Mouse (Mus musculus) stomach, postnatal 0 days (tissue): ENCODE results near the gene Ppfia1. TPM values are rescaled to one million over a fixed set of nuclear protein-coding genes. Genes with fewer than 3 reads are reported as not detected.

Experiments
- ATAC-seq: fragments of 200-750 bp; cut with Nextera tagmentation; 2 replicates; pipeline ENCODE4 v1.8.0; 2017; ENCODE audit not compliant: low FRiP score, low TSS enrichment
- DNase-seq: peaks from one replicate; pipeline ENCODE4 v3.0.0-alpha.2; 2016; ENCODE audit warnings: low spot score
- H3K27ac ChIP-seq: fragments of 300-500 bp; sonication (generic); replicated peaks from 2 replicates; pipeline ENCODE4 v1.5.1; 2014; ENCODE audit warnings: mild to moderate bottlenecking, control low read depth
- H3K27me3 ChIP-seq: fragments of 300-500 bp; sonication (generic); 2 replicates; pipeline ENCODE4 v1.6.1; 2014; ENCODE audit warnings: low read length; ENCODE audit not compliant: control insufficient read depth, insufficient read depth
- H3K36me3 ChIP-seq: fragments of 300-500 bp; sonication (generic); 2 replicates; pipeline ENCODE4 v1.6.1; 2014; ENCODE audit warnings: low read length, mixed read lengths; ENCODE audit not compliant: control insufficient read depth, insufficient read depth
- H3K4me1 ChIP-seq: fragments of 300-500 bp; sonication (generic); replicated peaks from 2 replicates; pipeline ENCODE4 v1.6.1; 2014; ENCODE audit warnings: antibody characterized with exemption; ENCODE audit not compliant: control insufficient read depth, insufficient read depth
- H3K4me2 ChIP-seq: fragments of 300-500 bp; sonication (generic); replicated peaks from 2 replicates; pipeline ENCODE4 v1.6.1; 2014; ENCODE audit warnings: low read depth, mild to moderate bottlenecking, control low read depth, moderate library complexity
- H3K4me3 ChIP-seq: fragments of 300-500 bp; sonication (generic); 2 replicates; pipeline ENCODE4 v1.5.1; 2014; ENCODE audit warnings: low read depth, low read length, control low read depth
- H3K9ac ChIP-seq: fragments of 300-500 bp; sonication (generic); 2 replicates; pipeline ENCODE4 v1.6.1; 2014; ENCODE audit warnings: mild to moderate bottlenecking, low read length, control low read depth, mixed read lengths
- H3K9me3 ChIP-seq: fragments of 300-500 bp; sonication (generic); 2 replicates; pipeline ENCODE4 v1.6.1; 2016; ENCODE audit warnings: low read length; ENCODE audit not compliant: control insufficient read depth
- CTCF ChIP-seq: IDR thresholded peaks from 2 replicates; pipeline ENCODE4 v1.5.1; 2016; ENCODE audit warnings: antibody characterized with exemption, low read depth, mild to moderate bottlenecking, moderate library complexity
- EP300 ChIP-seq: optimal IDR thresholded peaks from 2 replicates; pipeline ENCODE3; 2016; ENCODE audit warnings: antibody characterized with exemption
- WGBS: fragments of 180-500 bp; shearing (Covaris S2); extraction: QIAGEN DNeasy Blood & Tissue Kit; methylation state at CpG from one replicate; pipeline ENCODE4 v1.1.7; 2014; 5-methylcytosine and 5-hydroxymethylcytosine counted together
- polyA plus RNA-seq: library from polyadenylated mRNA; unstranded; fragments of >200 nt; fragmentation: Nextera tagmentation; extraction: Ambion mirVana; gene quantifications from 2 replicates; pipeline ENCODE4 v1.2.1, GENCODE M21; 2015

Gene Ppfia1
- 15.2 and 16.1 TPM in 2 replicates for polyA plus RNA-seq

DNA sequence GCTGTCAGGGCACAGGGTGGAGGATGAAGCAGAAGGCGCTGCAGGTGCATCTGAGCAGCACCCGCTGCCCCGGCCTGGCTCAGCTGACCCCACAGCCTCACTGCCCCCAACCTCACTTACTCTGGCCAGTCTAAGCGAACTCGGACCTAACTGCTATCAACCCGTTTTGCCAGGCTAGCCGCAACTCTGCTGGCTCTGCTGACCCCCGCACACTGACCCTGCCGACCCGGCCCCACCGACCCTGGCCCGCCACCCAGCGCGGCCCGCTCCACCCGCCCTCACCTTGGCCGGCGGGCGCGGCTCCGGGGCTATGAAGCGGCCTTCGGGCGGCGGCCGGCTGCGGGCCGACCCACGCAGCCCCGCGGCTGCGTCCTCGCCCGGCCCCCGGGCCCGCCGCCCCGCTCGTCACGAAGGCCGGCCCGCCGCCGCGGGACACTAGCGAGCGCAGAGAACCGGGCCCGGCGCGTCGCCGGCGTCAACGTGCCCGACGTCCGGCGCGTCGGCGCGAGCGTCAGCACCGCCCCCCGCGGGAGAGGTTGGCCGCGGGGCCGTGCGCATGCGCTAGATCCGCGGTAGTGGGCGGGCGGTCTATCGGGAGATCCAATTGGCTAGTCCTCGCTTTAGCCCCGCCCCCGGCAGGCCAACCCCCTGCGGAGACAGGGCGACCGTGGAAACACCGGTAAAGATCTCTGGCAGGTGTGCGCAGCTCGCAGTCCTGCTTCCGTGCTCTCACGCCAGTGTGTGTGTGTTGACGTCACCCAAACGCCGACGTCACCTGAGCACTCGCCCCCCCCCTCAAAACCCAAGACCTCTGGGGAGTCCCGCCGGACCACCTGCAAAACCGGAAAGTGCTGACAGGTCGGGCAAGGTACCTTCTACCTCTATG is at the start of gene Ppfia1:
TSS of gene Ppfia1 (minus strand) at position 493 of the 886 bp plus-strand sequence.
- Histone ChIP-seq H3K27ac (peak within 1 kb of the TSS; percentile 78), H3K9me3 (no peaks in the 10 kb centered on the region), H3K9ac (peak within 1 kb of the TSS; percentile 97), H3K27me3 (no peaks in the 10 kb centered on the region), H3K4me2 (peak within 1 kb of the TSS; percentile 86), H3K4me1 (peaks cover 3% of the 10 kb centered on the region; the same call in 1 of the 2 replicates), H3K36me3 (peaks cover 6% of the 10 kb centered on the region; the same call in 1 of the 2 replicates), H3K4me3 (peak within 1 kb of the TSS; percentile 81)
- DNase-seq (peak; percentile 99), ATAC-seq (peak; percentile 98)
- WGBS, result under 1% methylated on average over 70 of the region's 97 CpGs
- TF ChIP-seq EP300 (no peak), CTCF (no peak)

DNA sequence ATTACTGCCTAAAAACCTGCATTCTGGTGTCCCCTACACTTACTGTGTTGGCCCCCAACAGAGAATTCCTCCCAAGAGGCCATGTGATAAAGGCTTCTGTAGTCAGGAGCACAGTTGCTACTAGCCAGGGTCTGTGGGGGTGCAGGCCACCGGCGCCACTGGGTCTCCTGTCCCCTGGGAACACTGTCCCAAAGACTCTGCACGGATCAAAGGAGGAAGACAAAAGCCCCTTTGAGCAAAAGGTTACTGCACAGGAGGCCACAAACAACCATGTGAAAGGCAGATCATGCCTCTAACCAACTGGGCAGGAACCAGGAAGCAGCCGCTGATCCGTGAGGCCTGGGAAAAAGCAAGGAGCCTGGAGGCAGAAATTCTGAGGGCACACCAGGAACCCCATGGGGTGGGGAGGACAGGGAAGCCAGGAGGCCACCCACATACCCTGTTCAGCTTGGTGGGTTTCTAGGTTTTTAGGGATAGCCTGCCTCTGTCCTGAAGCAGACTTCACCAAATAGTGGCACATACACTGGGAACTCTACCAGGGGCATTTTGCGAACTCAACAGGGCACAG is 46.9 kb upstream of the Ppfia1 start:
- Histone ChIP-seq H3K4me3 (no peak overlapping the region), H3K27me3 (no peaks in the 10 kb centered on the region), H3K9me3 (no peaks in the 10 kb centered on the region), H3K36me3 (peaks cover 8% of the 10 kb centered on the region; the same call in 1 of the 2 replicates), H3K9ac (no peak overlapping the region), H3K27ac (no peak overlapping the region), H3K4me1 (no peaks in the 10 kb centered on the region), H3K4me2 (no peak overlapping the region)
- WGBS, result 75% methylated on average over 6 of the region's 6 CpGs
- DNase-seq (no peak), ATAC-seq (no peak)
- TF ChIP-seq EP300 (no peak), CTCF (no peak)

DNA sequence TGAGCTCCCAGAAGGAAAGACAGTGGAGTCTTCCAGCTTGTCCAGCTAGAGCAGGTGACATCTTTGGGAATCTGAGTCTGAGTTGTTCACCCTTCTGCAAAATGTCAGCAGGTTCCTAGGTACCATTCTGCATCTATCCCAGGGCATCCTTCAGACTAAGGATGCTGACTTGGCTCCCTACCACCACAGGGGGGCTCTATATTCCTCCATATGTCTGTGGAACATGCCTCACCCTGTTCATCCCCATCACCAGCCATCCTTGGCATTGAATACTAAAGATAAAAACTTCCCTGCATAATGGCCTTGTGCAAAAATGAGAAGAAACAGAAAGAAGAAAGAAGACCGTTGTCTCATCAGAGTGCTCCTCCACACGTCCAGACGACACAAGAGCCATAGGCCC is 36.0 kb upstream of the Ppfia1 start:
- peaks cover 6% of the 10 kb centered on the region; the same call in 1 of the 2 replicates for H3K36me3 ChIP-seq
- no peak overlapping the region for H3K4me3 ChIP-seq
- H3K4me2 ChIP-seq, result no peak overlapping the region
- H3K9me3 ChIP-seq, result no peaks in the 10 kb centered on the region
- no peak overlapping the region for H3K27ac ChIP-seq
- DNase-seq, result no peak
- no peak overlapping the region for H3K9ac ChIP-seq
- WGBS, result 83% methylated on average over 3 of the region's 3 CpGs
- TF ChIP-seq EP300 (no peak), CTCF (peak; percentile 53)
- ATAC-seq, result no peak
- H3K4me1 ChIP-seq, result no peaks in the 10 kb centered on the region
- no peaks in the 10 kb centered on the region for H3K27me3 ChIP-seq

GRCm38 (mm10) chr7:144587291-144587690 is 33.8 kb upstream of the Ppfia1 start:
- 41% methylated on average over 2 of the region's 2 CpGs for WGBS
- Histone ChIP-seq H3K27me3 (no peaks in the 10 kb centered on the region), H3K27ac (no peak overlapping the region), H3K4me3 (no peak overlapping the region), H3K9ac (no peak overlapping the region), H3K36me3 (peaks cover 4% of the 10 kb centered on the region; the same call in 1 of the 2 replicates), H3K9me3 (no peaks in the 10 kb centered on the region), H3K4me2 (no peak overlapping the region), H3K4me1 (0 out of 2 replicates have a peak, but pooled peaks cover 2% of the 10 kb centered on the region)
- ATAC-seq (no peak), DNase-seq (peak; percentile 50)
- TF ChIP-seq CTCF, result peak; percentile 77
- TF ChIP-seq EP300, result no peak

DNA sequence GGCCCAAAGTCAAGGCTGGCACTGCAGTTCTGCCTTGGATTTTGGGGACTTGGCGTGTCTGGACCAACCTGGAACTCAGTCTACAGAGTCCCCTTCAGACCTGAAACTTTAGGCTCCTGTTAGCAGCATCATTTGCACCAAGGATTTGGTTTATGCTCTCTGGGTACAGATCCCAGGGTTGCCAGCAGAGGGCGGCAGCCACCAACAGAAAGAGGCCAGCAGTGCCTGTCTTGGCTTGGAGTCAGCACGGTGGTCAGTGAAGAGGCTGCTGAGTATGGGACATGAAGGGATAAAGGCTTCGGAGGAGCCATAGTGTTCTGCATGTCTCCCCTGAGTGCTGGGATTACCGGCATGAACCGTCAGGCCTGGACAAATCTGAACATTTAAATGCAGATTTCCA is 32.1 kb upstream of the Ppfia1 start:
- H3K4me3 ChIP-seq, result no peak overlapping the region
- TF ChIP-seq EP300, result no peak
- TF ChIP-seq CTCF, result peak; percentile 97

More for the DNA sequence above, 32.1 kb upstream of the Ppfia1 start:
- no peaks in the 10 kb centered on the region for H3K27me3 ChIP-seq
- 0 out of 2 replicates have a peak, but pooled peaks cover 5% of the 10 kb centered on the region for H3K4me1 ChIP-seq
- 19% methylated on average over 6 of the region's 6 CpGs for WGBS
- no peak overlapping the region for H3K9ac ChIP-seq
- no peak for ATAC-seq
- no peak overlapping the region for H3K27ac ChIP-seq
- peak; percentile 77 for DNase-seq
- no peaks in the 10 kb centered on the region for H3K36me3 ChIP-seq
- H3K9me3 ChIP-seq, result no peaks in the 10 kb centered on the region
- no peak overlapping the region for H3K4me2 ChIP-seq
